Mouse (Mus musculus) cerebellum, postnatal 10 days (tissue): ENCODE measurements at regions not wholly inside any gene's neighbourhood (a gene's known extent, or its start where the extent isn't known, plus 50 kb on each side); places are given as distances from the start of the nearest gene placed in this dataset.
"Not testable (repeated sequence)": the region's sequence is repeated elsewhere in the genome, so short reads cannot be mapped to it uniquely, and the experiment has no call there.

ENCODE experiments used
- DNase-seq, 2 experiments: peaks; one replicate each; pipeline ENCODE4 v3.0.0; 2021; ENCODE audit warnings: mixed read lengths in 2 of 2

DNA sequence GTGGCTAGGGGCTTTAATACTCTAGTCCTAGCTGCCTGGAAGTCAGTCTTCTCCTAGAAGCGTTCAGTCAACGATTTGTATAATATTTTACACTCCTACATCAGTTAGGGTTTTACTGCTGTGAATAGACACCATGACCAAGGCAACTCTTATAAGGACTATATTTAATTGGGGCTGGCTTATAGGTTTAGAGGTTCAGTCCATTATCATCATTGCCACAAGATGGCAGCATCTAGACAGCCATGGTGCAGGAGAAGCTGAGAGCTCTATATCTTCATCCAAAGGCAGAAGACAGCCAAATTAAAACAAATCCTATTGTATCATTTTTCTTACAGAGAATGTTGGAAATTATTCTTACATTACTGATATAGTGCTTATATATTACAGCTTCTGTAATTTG is 167.0 kb upstream of the Ndn start:
- DNase-seq = peak; percentile 22 to 24

DNA sequence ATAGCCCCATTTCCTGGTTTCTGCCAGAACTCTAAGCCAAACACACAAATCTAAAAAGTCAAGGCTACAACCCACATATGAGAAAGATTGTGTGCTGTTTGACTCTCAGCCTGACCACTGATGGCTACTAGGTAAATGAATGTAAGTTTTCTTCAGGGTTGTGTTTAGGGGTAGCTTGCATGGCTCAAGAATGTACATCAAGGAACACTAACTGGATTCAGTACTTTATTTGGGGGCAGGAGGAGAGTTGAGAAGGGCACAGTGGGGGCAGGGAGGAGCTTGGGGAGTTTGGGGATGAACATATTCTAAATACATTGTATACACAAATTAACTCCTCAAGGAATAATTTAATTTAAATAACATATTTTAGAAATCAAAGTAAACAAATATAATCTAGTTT is 137.8 kb upstream of the Ndn start:
- DNase-seq = peak in 1 of 2 experiments; percentile 6

DNA sequence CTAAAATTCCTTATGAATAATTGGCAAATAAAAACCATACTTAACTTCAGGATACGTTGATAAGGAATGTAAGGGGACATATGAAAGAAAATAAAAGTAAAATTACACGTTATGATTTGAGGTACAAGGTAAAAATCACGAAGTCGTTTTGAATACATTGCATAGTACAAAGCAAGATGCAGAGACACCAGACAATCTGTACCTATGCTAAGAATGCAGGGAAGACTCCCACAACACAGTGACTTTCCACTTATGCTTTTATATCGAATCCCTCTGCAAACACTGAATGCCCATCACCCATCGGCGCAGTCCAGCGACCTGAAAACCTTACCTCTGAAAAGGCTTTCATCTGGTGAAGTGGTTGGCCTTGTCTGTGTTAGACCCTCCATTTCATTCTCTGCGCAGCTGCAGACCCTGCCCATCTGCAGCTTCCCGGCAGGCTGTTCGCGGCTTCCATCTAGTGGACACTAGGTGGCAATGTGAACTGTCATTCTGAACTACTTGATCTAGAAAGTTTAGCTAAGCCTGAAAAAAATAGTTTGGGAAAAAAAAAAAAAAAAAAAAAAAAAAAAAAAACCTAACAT is 137.2 kb upstream of the Ndn start:
- peak; percentile 71 to 74 for DNase-seq

DNA sequence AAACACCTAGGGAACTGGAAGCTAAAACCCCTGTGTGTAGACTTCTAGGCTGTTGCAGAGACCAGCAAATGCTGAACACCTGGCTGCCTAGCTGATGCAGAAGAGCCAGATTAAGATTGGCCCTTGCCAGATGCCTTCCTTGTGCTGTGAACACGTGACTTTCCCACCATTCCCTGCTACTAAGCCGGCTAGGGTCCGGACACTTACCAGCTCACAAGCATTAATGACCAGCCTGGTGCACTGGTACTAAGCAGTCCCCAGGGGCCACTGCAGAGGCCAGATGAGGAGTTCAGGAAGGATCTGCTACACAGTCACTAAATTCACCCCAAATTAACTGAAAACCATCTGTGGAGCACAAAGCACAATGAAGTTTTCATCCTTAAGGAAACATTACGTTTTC is 121.2 kb upstream of the Ndn start:
- DNase-seq = peak in 1 of 2 experiments; percentile 4

DNA sequence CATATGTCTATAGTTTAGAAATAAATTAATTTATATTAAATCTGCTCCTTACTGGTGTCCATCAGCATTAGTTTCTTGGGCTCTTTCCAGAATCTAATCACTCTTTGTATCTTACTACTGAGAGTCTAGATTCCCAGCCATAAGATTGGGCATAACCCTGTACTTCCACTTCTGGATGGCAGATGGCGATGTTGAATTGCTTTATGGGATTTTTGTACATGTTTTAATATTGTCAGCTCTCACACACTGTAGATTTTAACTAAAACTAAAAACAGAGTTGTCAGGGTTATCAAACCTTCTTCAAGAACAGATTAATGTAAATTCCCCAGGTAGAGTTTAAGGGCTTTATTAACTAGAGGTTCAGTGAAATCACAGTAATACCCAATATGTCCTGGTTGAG is 118.6 kb upstream of the Ndn start:
- DNase-seq = peak; percentile 36 to 47

DNA sequence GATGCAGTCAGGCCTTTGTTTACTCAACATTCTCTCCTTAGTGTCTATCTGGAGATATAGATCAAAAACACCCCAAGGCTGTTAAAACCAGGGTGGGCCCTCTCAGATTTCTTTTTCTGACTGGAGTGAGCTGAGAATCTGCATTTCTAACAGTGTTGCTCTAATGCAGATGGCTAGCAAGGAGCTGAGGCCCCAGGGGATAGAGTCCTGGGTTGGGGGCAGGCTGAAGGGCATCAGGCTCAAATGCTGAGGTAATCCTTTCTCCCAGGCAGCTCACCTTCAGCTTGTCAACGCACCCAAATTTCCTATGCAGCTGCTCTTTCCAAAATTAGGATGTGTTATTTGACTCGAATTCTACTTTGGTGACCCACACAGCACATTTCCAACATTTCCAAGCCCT is 115.7 kb upstream of the Ndn start:
- no peak for DNase-seq

DNA sequence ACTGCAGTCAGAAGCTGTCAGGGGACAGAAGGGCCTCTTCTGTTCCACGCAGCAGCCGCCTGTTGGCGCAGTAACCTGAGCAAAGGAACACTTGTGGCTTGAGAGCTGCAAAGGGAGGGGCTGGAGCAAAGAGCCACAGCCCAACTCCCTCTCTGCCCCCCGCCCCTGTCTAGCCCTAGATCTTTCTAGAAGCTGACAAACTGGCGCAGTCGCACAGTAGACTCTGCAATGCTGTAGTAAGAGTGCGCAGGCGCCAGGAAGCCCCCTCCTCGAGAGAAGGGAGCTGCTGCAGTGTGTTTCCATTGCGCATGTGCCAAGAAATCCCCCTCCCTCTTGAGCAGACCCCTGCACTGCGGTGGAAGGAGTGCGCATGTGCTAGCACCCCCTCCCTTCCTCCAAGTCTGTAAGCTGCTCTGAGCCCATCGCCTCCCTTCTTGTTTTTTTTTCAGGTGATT is 115.2 kb upstream of the Ndn start:
- DNase-seq = peak; percentile 86 to 91

DNA sequence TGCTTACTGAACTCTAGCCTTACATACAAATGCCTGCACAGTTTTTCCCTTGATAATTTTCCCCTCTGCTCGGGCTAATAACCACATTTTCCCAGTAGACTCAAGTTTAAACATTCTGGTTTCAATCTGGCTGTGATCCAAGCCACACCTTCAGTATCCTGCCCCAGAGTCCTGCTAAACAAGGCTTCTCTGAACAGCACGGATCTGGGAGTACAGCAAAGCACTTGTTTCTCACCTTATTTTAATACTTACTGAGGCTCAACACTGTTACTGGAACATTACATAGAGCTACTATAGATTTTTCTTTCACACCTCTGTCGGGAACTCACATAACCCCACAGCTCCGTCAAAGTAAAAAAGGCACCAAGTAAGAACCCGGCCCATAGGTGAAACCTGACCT is 114.3 kb upstream of the Ndn start:
- peak; percentile 2 to 9 for DNase-seq

DNA sequence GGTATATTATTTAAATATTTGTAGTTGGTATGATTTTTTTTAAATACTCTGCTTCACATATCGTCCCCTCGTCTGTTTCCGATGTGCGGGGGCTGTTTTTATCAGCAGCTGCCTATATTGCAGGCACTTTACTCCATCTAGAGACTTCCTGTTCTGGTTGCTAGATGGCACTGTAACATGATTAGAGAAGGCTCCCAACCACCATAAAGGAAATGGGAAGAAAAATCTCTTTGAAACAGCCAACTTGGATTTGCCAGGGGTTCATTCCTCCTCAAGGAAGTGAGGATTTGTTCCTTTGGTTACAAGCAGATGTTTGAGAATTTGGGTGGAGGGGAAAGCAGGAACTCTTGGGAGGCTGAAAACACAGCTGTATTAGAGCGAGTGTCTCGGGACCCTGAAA is 112.3 kb upstream of the Ndn start:
- no peak for DNase-seq

DNA sequence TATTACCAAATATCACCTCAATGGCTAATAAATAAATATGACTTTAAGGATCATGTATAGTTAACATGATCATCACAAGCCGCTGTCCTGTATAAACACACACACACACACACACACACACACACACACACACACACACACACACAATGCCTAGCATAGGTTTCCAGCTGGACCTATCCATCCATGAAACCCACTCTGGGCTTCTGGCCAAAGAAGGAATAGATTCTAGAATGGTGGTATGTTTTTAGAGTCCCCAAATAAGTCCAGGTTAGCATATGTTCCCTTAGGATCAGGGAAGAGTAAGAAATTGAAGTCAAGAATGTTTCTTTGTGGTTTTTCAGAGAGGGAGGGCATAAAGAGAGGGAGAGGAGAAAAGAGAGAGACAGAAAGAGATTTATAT is 110.6 kb upstream of the Ndn start:
- peak; percentile 10 to 21 for DNase-seq

DNA sequence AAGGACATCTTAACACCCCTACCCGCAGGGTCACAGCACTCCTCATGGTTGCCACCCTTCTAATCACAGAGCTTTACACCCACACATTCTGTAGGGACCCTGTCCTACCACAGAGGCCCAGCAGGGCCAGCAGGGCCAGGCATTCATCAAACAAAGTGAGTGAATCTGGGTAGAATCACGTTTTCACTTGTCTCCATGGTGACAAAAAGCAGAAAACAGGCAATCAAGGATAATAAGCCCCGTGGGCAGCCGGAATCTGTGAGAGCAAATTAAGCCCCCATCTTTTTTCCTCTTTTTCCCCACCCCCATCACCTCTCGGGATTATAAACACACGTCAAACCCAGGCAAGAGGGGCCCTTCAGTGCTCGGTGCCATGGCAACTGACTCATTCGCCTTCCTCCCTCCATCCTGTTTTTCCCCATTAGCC is 84.7 kb upstream of the Ndn start:
- DNase-seq = peak; percentile 2 to 3

DNA sequence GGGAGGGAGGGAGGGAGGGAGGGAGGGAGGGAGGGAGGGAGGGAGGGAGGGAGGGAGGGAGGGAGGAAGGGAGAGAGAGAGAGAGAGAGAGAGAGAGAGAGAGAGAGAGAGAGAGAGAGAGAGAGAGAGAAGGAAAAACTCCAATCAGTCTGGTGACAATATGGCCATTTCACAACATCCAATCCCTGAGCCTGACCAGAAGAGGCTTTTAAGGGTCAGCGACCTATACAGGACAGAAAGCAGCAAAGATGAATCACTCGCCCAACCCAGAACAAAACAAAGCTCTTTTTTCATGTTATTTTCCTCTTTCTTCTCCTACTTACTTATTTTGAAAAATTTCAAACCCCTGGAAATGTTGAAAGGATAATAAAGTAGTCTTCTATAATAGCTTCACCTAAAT is 84.2 kb upstream of the Ndn start:
- not testable (repeated sequence) for DNase-seq

DNA sequence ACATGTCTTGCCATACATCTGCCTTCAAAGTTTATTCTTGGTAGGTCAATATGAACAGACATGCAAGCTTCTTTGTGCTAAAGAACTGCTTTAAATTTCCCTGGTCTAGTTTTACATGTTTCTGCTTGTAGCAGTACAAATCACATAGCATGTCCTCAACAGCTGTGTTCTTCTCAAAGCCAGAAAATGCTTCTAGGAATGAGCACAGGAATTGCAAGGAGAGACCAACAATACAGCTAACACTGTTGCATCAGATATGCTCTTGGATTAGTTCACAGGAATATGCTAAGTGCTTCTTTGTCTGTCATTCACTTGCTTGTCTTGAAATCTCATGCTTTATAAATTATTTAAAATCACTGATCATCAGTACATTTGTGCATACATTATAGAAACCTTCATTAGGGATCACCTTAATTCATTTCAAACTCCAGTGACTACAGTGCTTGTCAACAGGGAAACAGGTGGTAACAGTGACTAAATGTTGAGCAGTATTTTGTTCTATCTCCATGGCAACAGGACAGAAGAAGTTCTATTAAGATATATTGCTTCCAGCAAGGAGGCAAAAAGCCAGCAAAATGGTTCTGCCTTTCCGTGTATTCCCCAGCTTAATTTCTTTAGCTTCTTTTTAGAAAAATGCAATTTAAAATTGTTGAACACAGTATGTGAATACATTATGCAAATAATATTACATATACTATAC is 77.1 kb upstream of the Ndn start:
- DNase-seq = no peak

DNA sequence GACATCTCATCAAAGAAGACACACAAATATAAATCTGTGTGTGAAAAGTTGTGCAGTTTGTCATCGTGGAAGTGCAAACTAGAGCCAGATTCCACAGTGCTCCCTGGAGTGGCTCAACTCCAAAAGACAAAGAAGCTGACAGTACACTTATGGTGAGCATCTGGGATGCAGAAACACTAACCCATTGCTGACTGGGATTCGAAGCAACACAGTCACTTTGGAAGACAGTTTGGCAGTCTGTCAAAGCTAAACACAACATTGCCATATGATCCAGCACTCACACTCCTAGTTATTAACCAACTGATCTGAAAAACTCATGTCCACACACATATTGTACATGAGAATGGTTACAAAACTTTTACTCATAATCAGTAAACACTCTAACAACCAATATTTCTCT is 70.2 kb upstream of the Ndn start:
- DNase-seq = no peak

DNA sequence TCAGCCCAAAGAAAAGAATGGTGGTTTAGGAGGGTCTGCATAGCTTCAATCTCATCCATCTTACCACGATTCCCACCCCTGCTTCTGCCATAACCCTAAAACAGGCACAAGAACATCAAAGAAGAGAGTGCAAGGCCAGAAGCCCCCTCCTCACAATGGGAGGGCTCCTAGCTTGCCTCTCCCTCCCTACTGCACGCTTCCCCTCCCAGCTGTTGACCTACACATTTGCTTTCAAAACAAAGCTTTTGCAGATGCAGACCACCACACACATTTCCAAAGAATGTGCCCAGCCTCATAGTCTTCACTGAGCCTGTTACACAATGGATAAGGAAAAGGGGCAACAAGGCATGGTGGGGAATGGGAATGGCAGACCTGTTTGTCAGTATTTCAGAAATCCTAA is 67.9 kb upstream of the Ndn start:
- no peak for DNase-seq

DNA sequence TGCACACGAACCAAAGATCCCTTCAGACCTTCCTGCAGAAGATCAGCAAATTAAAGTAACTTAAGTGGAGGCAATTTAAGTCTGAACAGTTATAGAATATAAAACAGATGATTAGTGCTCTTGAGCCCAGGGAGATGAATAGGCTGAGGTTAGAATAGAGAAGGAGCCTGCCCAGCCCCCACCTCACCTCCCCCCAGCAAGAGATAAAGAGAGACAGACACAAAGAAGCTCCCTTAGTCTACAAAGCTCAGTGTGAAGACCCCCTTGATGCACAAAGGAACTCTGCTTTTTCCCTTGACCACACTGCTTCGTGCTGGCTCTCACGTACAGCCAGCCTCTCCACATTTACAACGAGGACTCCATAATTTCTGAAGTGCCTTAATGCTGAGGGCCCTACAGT is 67.3 kb upstream of the Ndn start:
- no peak for DNase-seq
